Mouse (Mus musculus) hindbrain, embryonic 13.5 days (tissue): ENCODE data around the gene Pold4. TPM values are rescaled to one million over a fixed set of nuclear protein-coding genes. Genes with fewer than 3 reads are reported as not detected.

Experiments
- ATAC-seq: fragments of 200-750 bp; cut with Nextera tagmentation; 2 replicates; pipeline ENCODE4 v1.8.0; 2017; ENCODE audit warnings: moderate TSS enrichment; ENCODE audit not compliant: low FRiP score
- H3K27ac ChIP-seq: fragments of 300-500 bp; sonication (generic); 2 replicates; pipeline ENCODE4 v1.5.1; 2015; ENCODE audit warnings: inconsistent platforms, mild to moderate bottlenecking, moderate library complexity
- H3K27me3 ChIP-seq: fragments of 300-500 bp; sonication (generic); 2 replicates; pipeline ENCODE4 v1.6.1; 2015; ENCODE audit warnings: mild to moderate bottlenecking, inconsistent platforms
- H3K36me3 ChIP-seq: fragments of 300-500 bp; sonication (generic); 2 replicates; pipeline ENCODE4 v1.6.1; 2015; ENCODE audit warnings: mild to moderate bottlenecking, inconsistent platforms
- H3K4me1 ChIP-seq: fragments of 300-500 bp; sonication (generic); replicated peaks from 2 replicates; pipeline ENCODE4 v1.6.1; 2015; ENCODE audit warnings: inconsistent platforms
- H3K4me2 ChIP-seq: fragments of 300-500 bp; sonication (generic); 2 replicates; pipeline ENCODE4 v1.6.1; 2015; ENCODE audit warnings: inconsistent platforms, mild to moderate bottlenecking, moderate library complexity
- H3K4me3 ChIP-seq: fragments of 300-500 bp; sonication (generic); 2 replicates; pipeline ENCODE4 v1.5.1; 2015; ENCODE audit warnings: mild to moderate bottlenecking, inconsistent platforms
- H3K9ac ChIP-seq: fragments of 300-500 bp; sonication (generic); 2 replicates; pipeline ENCODE4 v1.6.1; 2015; ENCODE audit warnings: mild to moderate bottlenecking, inconsistent platforms
- H3K9me3 ChIP-seq: fragments of 300-500 bp; sonication (generic); 2 replicates; pipeline ENCODE4 v1.6.1; 2016; ENCODE audit warnings: inconsistent platforms
- WGBS: fragments of 180-500 bp; shearing (Covaris S2); methylation state at CpG from one replicate; pipeline ENCODE4 v1.1.7; 2015; 5-methylcytosine and 5-hydroxymethylcytosine counted together
- polyA plus RNA-seq: library from polyadenylated mRNA; unstranded; fragments of >200 nt; fragmentation: Nextera tagmentation; extraction: Ambion mirVana; gene quantifications from 2 replicates; pipeline ENCODE4 v1.2.1, GENCODE M21; 2015

Pold4 gene
- polyA plus RNA-seq, 1 experiment from 2014 or later, result 20.2 TPM

GRCm38 (mm10) chr19:4194776-4195650 lies 36.7 kb upstream of the Pold4 start:
- Histone ChIP-seq H3K27me3 (no peaks in the 10 kb centered on the region), H3K36me3 (peaks cover 62% of the 10 kb centered on the region), H3K4me1 (peaks cover 31% of the 10 kb centered on the region), H3K27ac (no peak overlapping the region), H3K4me3 (no peak overlapping the region), H3K9me3 (no peaks in the 10 kb centered on the region), H3K9ac (no peak overlapping the region), H3K4me2 (no peak overlapping the region)
- no peak for ATAC-seq
- WGBS, result 80% methylated on average over 12 of the region's 12 CpGs

GRCm38 (mm10) chr19:4196048-4196447 lies 35.7 kb upstream of the Pold4 start:
- Histone ChIP-seq H3K9ac (no peak overlapping the region), H3K4me2 (no peak overlapping the region), H3K4me3 (no peak overlapping the region), H3K36me3 (peaks cover 62% of the 10 kb centered on the region), H3K27me3 (no peaks in the 10 kb centered on the region), H3K4me1 (peaks cover 42% of the 10 kb centered on the region), H3K27ac (no peak overlapping the region), H3K9me3 (no peaks in the 10 kb centered on the region)
- no peak for ATAC-seq
- 66% methylated on average over 2 of the region's 2 CpGs for WGBS

GRCm38 (mm10) chr19:4196548-4196947 lies 35.2 kb upstream of the Pold4 start:
- Histone ChIP-seq H3K27ac (no peak overlapping the region), H3K27me3 (no peaks in the 10 kb centered on the region), H3K4me1 (peaks cover 40% of the 10 kb centered on the region), H3K4me3 (no peak overlapping the region), H3K36me3 (peaks cover 62% of the 10 kb centered on the region), H3K9ac (no peak overlapping the region), H3K4me2 (no peak overlapping the region), H3K9me3 (no peaks in the 10 kb centered on the region)
- ATAC-seq, result no peak
- 54% methylated on average over 5 of the region's 5 CpGs for WGBS

- no peak overlapping the region for H3K4me2 ChIP-seq
- H3K9me3 ChIP-seq, result no peaks in the 10 kb centered on the region
- peaks cover 62% of the 10 kb centered on the region for H3K36me3 ChIP-seq
- H3K4me1 ChIP-seq, result peaks cover 44% of the 10 kb centered on the region
- no peak for ATAC-seq
- H3K27me3 ChIP-seq, result no peaks in the 10 kb centered on the region
- WGBS, result 72% methylated on average over 3 of the region's 3 CpGs
- no peak overlapping the region for H3K27ac ChIP-seq
- no peak overlapping the region for H3K4me3 ChIP-seq
- H3K9ac ChIP-seq, result no peak overlapping the region
Observed at GRCm38 (mm10) chr19:4197180-4197579, 34.5 kb upstream of the Pold4 start.

GRCm38 (mm10) chr19:4201291-4201909 lies 30.3 kb upstream of the Pold4 start, which contains the start of gene Rad9a:
Gene Rad9a, minus strand, starts transcription at chr19:4201662.
- peak; percentile 82 for ATAC-seq
- Histone ChIP-seq H3K9me3 (no peaks in the 10 kb centered on the region), H3K27me3 (peaks cover 24% of the 10 kb centered on the region), H3K4me3 (peak within 1 kb of the TSS; percentile 64), H3K4me1 (peaks cover 23% of the 10 kb centered on the region), H3K9ac (peak within 1 kb of the TSS; percentile 84), H3K27ac (peak within 1 kb of the TSS; percentile 56), H3K4me2 (peak within 1 kb of the TSS; percentile 94), H3K36me3 (peaks cover 28% of the 10 kb centered on the region)
- under 1% methylated on average over 34 of the region's 34 CpGs for WGBS

- H3K27me3 ChIP-seq, result peaks cover 30% of the 10 kb centered on the region
- H3K9me3 ChIP-seq, result no peaks in the 10 kb centered on the region
- H3K4me1 ChIP-seq, result peaks cover 23% of the 10 kb centered on the region
- H3K9ac ChIP-seq, result peak overlapping the region; percentile 80
- peaks cover 21% of the 10 kb centered on the region for H3K36me3 ChIP-seq
- ATAC-seq, result peak; percentile 21; the same call in 1 of the 2 replicates
- peak overlapping the region; percentile 64 for H3K4me3 ChIP-seq
- WGBS, result 28% methylated on average over 7 of the region's 7 CpGs
- H3K27ac ChIP-seq, result no peak overlapping the region
- H3K4me2 ChIP-seq, result peak overlapping the region; percentile 94
Observed at GRCm38 (mm10) chr19:4202149-4202548, 29.6 kb upstream of the Pold4 start.

- H3K4me1 ChIP-seq, result peaks cover 23% of the 10 kb centered on the region
- no peak overlapping the region for H3K9ac ChIP-seq
- H3K9me3 ChIP-seq, result no peaks in the 10 kb centered on the region
- ATAC-seq, result no peak
- 78% methylated on average over 3 of the region's 3 CpGs for WGBS
- 0 out of 2 replicates have a peak overlapping the region, but pooled peaks have one; percentile 94 for H3K4me2 ChIP-seq
- H3K27me3 ChIP-seq, result peaks cover 35% of the 10 kb centered on the region
- H3K36me3 ChIP-seq, result peaks cover 12% of the 10 kb centered on the region
- no peak overlapping the region for H3K4me3 ChIP-seq
- no peak overlapping the region for H3K27ac ChIP-seq
Observed at GRCm38 (mm10) chr19:4203148-4203547, 28.6 kb upstream of the Pold4 start.

GRCm38 (mm10) chr19:4203604-4204326 lies 27.9 kb upstream of the Pold4 start:
- Histone ChIP-seq H3K27me3 (peaks cover 41% of the 10 kb centered on the region), H3K36me3 (peaks cover 6% of the 10 kb centered on the region; the same call in 1 of the 2 replicates), H3K4me2 (no peak overlapping the region), H3K9ac (peak overlapping the region; percentile 19; the same call in 1 of the 2 replicates), H3K4me1 (peaks cover 23% of the 10 kb centered on the region), H3K4me3 (no peak overlapping the region), H3K27ac (no peak overlapping the region; the same call in 1 of the 2 replicates), H3K9me3 (no peaks in the 10 kb centered on the region)
- 69% methylated on average over 13 of the region's 13 CpGs for WGBS
- ATAC-seq, result no peak

GRCm38 (mm10) chr19:4204889-4205288 lies 26.8 kb upstream of the Pold4 start:
- Histone ChIP-seq H3K36me3 (no peaks in the 10 kb centered on the region), H3K9ac (no peak overlapping the region), H3K4me2 (no peak overlapping the region), H3K27ac (no peak overlapping the region), H3K9me3 (no peaks in the 10 kb centered on the region), H3K4me1 (peaks cover 23% of the 10 kb centered on the region), H3K27me3 (peaks cover 43% of the 10 kb centered on the region), H3K4me3 (no peak overlapping the region)
- no peak for ATAC-seq
- 69% methylated on average over 3 of the region's 4 CpGs for WGBS

GRCm38 (mm10) chr19:4206971-4207370 lies 24.7 kb upstream of the Pold4 start:
- peaks cover 58% of the 10 kb centered on the region for H3K27me3 ChIP-seq
- 0% methylated on average over 2 of the region's 2 CpGs for WGBS
- H3K4me2 ChIP-seq, result no peak overlapping the region
- H3K4me3 ChIP-seq, result no peak overlapping the region
- no peak overlapping the region for H3K9ac ChIP-seq
- no peaks in the 10 kb centered on the region for H3K9me3 ChIP-seq
- H3K4me1 ChIP-seq, result peaks cover 7% of the 10 kb centered on the region
- 0 out of 2 replicates have a peak, but pooled peaks have one; percentile 30 for ATAC-seq
- H3K36me3 ChIP-seq, result no peaks in the 10 kb centered on the region
- no peak overlapping the region for H3K27ac ChIP-seq

GRCm38 (mm10) chr19:4208563-4208962 lies 23.1 kb upstream of the Pold4 start:
- no peaks in the 10 kb centered on the region for H3K9me3 ChIP-seq
- H3K27me3 ChIP-seq, result peaks cover 74% of the 10 kb centered on the region
- ATAC-seq, result no peak
- H3K4me1 ChIP-seq, result peaks cover 10% of the 10 kb centered on the region
- WGBS, result 80% methylated on average over 5 of the region's 5 CpGs
- no peak overlapping the region for H3K4me3 ChIP-seq
- H3K4me2 ChIP-seq, result no peak overlapping the region
- H3K27ac ChIP-seq, result no peak overlapping the region
- no peaks in the 10 kb centered on the region for H3K36me3 ChIP-seq
- no peak overlapping the region for H3K9ac ChIP-seq
